Mouse (Mus musculus) kidney, adult 2 months (tissue): ENCODE measurements at regions not wholly inside any gene's neighbourhood (a gene's known extent, or its start where the extent isn't known, plus 50 kb on each side); places are given as distances from the start of the nearest gene placed in this dataset.

ENCODE experiments used
- DNase-seq: peaks from one replicate; pipeline ENCODE4 v3.0.0; 2021
- H3K27ac ChIP-seq: fragments of 200-500 bp; 2 replicates; pipeline ENCODE4 v1.5.1; 2012; ENCODE audit warnings: low read depth, low read length, control low read depth, inconsistent platforms; ENCODE audit not compliant: insufficient read depth
- H3K27me3 ChIP-seq: fragments of 200-500 bp; replicated peaks from 2 replicates; pipeline ENCODE4 v1.6.1; 2012; ENCODE audit warnings: mild to moderate bottlenecking, moderate library complexity, low read length, inconsistent platforms; ENCODE audit not compliant: control insufficient read depth, insufficient read depth
- H3K36me3 ChIP-seq: fragments of 200-500 bp; 2 replicates; pipeline ENCODE4 v1.6.1; 2012; ENCODE audit warnings: mild to moderate bottlenecking, moderate library complexity, low read length, inconsistent platforms; ENCODE audit not compliant: control insufficient read depth, insufficient read depth
- H3K4me1 ChIP-seq: fragments of 200-500 bp; 2 replicates; pipeline ENCODE4 v1.6.1; 2011; ENCODE audit warnings: low read length; ENCODE audit not compliant: control insufficient read depth, insufficient read depth
- H3K4me3 ChIP-seq: fragments of 200-500 bp; 2 replicates; pipeline ENCODE4 v1.5.1; 2011; ENCODE audit warnings: mild to moderate bottlenecking, low read depth, low read length, control low read depth; ENCODE audit not compliant: insufficient read depth
- CTCF ChIP-seq: fragments of 200-500 bp; conservative IDR thresholded peaks from 2 replicates; pipeline ENCODE4 v1.5.1; 2011; ENCODE audit warnings: low read depth, mild to moderate bottlenecking, control low read depth, low read length, moderate library complexity, mixed read lengths; ENCODE audit not compliant: insufficient read depth, insufficient read length
- POLR2A ChIP-seq: fragments of 200-500 bp; IDR thresholded peaks from one replicate; pipeline ENCODE4 v1.6.1; 2011; ENCODE audit warnings: low read depth, low read length, control low read depth
- WGBS: fragments of 180-500 bp; shearing (Covaris S2); methylation state at CpG from one replicate; pipeline ENCODE4 v1.1.7; 2018; 5-methylcytosine and 5-hydroxymethylcytosine counted together

DNA sequence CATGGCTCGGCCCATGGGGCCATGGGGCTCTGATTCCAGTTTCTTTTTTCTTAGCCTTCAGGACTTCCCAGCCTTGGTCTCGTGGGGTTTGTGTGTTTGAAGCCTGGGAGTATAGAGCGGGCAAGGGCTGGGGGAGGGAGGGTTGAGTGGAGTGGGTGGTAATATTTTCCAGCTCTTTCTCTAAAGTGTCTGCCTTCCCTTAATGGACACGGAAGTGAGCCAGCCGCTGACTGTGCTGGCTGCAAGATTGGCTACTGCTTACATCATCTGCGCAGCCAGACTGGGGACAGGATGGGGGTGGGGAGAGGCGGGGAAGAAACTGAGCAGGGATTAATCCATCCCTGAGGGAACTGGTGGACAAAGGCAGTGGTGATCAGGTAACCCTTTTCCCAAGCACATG is 52.3 kb downstream of the Tnp1 start:
- 47% methylated on average over 7 of the region's 7 CpGs for WGBS
- Histone ChIP-seq H3K36me3 (no peaks in the 10 kb centered on the region), H3K4me1 (no peaks in the 10 kb centered on the region), H3K27ac (no peak overlapping the region), H3K4me3 (no peak overlapping the region), H3K27me3 (no peaks in the 10 kb centered on the region)
- TF ChIP-seq POLR2A (no peak), CTCF (no peak)
- no peak for DNase-seq

DNA sequence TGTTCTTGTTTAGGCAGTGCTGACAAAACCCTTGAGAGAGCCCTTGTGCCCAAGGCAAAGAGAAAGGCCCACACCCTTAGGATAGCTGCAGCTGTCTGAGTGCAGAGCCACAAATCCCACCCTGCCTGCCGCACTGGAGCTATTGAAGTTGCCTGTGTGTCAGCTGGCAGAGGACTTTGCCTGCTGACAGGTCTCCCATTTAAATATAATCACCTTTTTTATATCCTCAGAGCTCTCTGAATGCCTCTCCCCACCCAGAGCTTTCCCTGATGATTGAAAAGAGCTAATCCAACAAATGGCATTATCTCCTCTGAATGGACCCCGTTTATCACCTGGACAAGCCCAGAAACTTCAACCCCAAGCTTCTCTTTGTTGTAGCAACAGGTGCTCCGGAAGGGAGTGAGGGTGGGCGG is 55.5 kb downstream of the Tnp1 start:
- 42% methylated on average over 4 of the region's 4 CpGs for WGBS
- Histone ChIP-seq H3K4me3 (no peak overlapping the region), H3K27me3 (no peaks in the 10 kb centered on the region), H3K4me1 (no peaks in the 10 kb centered on the region), H3K36me3 (no peaks in the 10 kb centered on the region), H3K27ac (no peak overlapping the region)
- no peak for TF ChIP-seq POLR2A
- TF ChIP-seq CTCF, result no peak
- no peak for DNase-seq

DNA sequence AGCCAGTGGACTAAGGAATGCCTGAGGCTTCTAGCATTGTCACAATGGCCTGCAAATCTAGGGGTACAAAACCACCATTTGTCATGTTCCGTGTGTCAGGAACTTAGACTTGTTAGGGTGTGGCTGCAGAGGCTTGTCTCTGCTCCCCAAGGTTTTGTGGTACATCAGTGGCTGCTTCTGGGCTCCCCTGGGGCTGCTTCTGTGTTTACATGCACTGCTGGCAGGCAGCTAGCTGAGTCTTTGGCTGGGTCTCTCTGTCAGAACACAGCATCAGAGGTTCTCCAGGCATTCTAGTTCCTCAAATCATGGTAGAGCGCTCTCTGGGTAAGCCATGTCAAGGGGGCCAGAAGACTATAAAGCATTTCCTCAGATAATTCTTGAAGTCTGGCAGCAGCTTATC is 60.3 kb downstream of the Tnp1 start:
- WGBS, result 84% methylated on average over 2 of the region's 2 CpGs
- TF ChIP-seq CTCF, result no peak
- no peak for TF ChIP-seq POLR2A
- DNase-seq, result peak; percentile 13
- H3K27me3 ChIP-seq, result no peaks in the 10 kb centered on the region
- H3K4me3 ChIP-seq, result no peak overlapping the region
- no peaks in the 10 kb centered on the region for H3K4me1 ChIP-seq
- no peaks in the 10 kb centered on the region for H3K36me3 ChIP-seq
- H3K27ac ChIP-seq, result no peak overlapping the region

- no peaks in the 10 kb centered on the region for H3K4me1 ChIP-seq
- no peak overlapping the region for H3K4me3 ChIP-seq
- WGBS, result 26% methylated on average over 6 of the region's 6 CpGs
- H3K27ac ChIP-seq, result no peak overlapping the region
- DNase-seq, result no peak
- TF ChIP-seq POLR2A (no peak), CTCF (no peak)
- H3K27me3 ChIP-seq, result no peaks in the 10 kb centered on the region
- H3K36me3 ChIP-seq, result no peaks in the 10 kb centered on the region
Measured at GRCm38 (mm10) chr1:72952896-72953295, 62.8 kb downstream of the Tnp1 start.

DNA sequence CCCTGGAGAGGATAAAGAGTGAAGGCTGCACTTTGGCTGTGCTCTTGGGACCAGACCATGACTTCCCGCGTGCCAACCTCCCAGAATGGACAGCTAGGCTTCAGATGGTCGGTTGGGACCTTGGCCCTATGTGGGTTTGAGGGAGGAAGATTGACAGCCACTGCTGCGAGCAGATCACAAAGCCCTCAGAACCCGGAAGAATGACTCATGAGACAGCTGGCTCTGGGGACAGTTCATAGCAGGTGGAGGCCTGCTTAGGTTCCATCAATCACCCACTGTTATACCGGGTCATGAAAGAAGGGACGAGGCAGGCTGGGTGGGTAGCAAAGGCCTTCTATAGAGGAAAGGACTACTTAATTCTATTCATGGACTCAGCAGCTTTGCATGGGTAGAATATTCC is 63.9 kb downstream of the Tnp1 start:
- no peaks in the 10 kb centered on the region for H3K36me3 ChIP-seq
- no peaks in the 10 kb centered on the region for H3K4me1 ChIP-seq
- no peak overlapping the region for H3K4me3 ChIP-seq
- TF ChIP-seq POLR2A, result no peak
- TF ChIP-seq CTCF, result no peak
- no peak for DNase-seq
- H3K27ac ChIP-seq, result no peak overlapping the region
- 78% methylated on average over 7 of the region's 7 CpGs for WGBS
- H3K27me3 ChIP-seq, result no peaks in the 10 kb centered on the region

DNA sequence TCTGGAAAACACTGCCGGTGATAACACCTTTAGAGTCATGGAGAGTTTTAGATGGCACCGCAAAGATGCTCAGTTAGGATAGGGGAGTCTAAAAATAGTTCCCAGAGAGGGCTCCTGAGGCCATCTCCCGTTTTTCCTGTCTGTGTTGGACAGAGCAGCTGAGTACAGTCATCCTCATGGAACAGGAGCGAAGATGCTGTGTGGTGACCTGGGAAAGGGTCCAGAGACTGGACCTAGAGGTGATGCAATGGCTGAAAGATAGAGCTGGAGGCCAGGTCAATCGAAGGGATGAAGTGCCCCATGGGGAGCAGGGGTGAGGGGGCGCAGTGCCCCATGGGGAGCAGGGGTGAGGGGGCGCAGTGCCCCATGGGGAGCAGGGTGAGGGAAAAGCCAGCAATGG is 64.3 kb downstream of the Tnp1 start:
- TF ChIP-seq CTCF (no peak), POLR2A (no peak)
- WGBS, result 87% methylated on average over 7 of the region's 7 CpGs
- H3K27ac ChIP-seq, result no peak overlapping the region
- no peak for DNase-seq
- H3K36me3 ChIP-seq, result no peaks in the 10 kb centered on the region
- no peak overlapping the region for H3K4me3 ChIP-seq
- no peaks in the 10 kb centered on the region for H3K27me3 ChIP-seq
- no peaks in the 10 kb centered on the region for H3K4me1 ChIP-seq

- DNase-seq, result no peak
- no peak overlapping the region for H3K27ac ChIP-seq
- H3K4me1 ChIP-seq, result no peaks in the 10 kb centered on the region
- H3K27me3 ChIP-seq, result no peaks in the 10 kb centered on the region
- no peaks in the 10 kb centered on the region for H3K36me3 ChIP-seq
- TF ChIP-seq POLR2A, result no peak
- TF ChIP-seq CTCF, result no peak
- whole genome bisulfite sequencing, result 31% methylated on average over 4 of the region's 4 CpGs
- no peak overlapping the region for H3K4me3 ChIP-seq
Measured at GRCm38 (mm10) chr1:72946235-72946634, 69.5 kb downstream of the Tnp1 start.

DNA sequence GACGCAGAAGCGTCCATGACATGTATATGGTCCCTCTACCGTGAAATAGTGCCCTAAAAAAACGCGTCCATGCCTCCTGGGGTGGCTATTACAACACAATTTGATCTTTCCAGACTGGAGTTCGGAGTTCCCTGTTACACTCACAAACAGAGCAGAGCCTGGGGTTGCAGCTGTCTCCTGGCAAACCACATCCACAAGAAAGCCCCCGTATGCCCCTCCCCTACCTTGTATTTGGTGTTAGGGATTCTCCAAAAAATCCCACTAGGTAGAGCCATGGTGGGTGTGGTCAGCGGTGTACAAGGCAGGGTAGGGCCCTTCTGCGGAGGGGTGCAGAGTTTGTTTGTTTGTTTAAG is 70.0 kb downstream of the Tnp1 start:
- DNase-seq, result no peak
- Histone ChIP-seq H3K4me3 (no peak overlapping the region), H3K4me1 (no peaks in the 10 kb centered on the region), H3K36me3 (no peaks in the 10 kb centered on the region), H3K27ac (no peak overlapping the region), H3K27me3 (no peaks in the 10 kb centered on the region)
- TF ChIP-seq POLR2A (no peak), CTCF (no peak)
- WGBS, result 38% methylated on average over 9 of the region's 9 CpGs
